Mouse (Mus musculus): ENCODE results near the gene Fbxl8.
"Not testable (repeated sequence)": the region's sequence is repeated elsewhere in the genome, so short reads cannot be mapped to it uniquely, and the experiment has no call there.

The Fbxl8 gene

GRCm38 (mm10) chr8:105264024-105264982 is at the start of gene Fbxl8, which contains the start of gene Tradd:
Gene Fbxl8 (plus strand): TSS chr8:105264648.
Gene Tradd (minus strand): TSS chr8:105264609.
- peak; percentile 57 to 59 for DNase-seq (ENCODE audit: low spot score in 2 of 2)

DNA sequence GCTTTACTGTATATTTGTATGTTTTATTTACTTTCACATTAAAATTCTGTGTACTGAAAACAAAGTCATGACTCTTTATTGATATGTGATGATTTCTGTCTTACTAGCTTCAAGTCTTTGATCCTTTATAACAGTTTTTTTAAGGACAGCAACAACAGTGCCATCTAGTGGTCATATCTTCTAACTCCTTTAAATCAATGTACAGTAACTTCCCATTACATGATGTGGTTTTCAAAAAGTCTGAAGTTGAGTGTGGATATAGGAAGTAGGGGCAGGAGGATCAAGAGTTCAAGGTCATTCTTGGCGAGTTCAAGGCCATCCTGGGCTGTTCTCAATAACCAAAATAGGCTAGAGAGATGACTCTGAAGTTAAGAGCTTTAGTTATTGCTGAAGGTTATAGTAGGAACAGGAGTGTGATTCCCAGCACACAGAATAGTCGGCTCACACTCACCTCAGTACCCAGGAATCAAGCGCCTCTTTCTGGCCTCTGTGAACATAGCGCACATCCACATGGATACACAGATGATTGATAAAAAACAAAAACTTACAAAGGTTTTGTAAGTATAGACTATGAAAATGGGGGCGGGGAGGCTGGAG is 46.4 kb upstream of the Fbxl8 start:
- peak in 1 of 2 experiments; percentile 54 for DNase-seq (ENCODE audit: low spot score in 2 of 2)

- DNase-seq (ENCODE audit: low spot score in 2 of 2), result no peak
These were observed 40.6 kb upstream of the Fbxl8 start for GRCm38 (mm10) chr8:105223850-105224249.

DNA sequence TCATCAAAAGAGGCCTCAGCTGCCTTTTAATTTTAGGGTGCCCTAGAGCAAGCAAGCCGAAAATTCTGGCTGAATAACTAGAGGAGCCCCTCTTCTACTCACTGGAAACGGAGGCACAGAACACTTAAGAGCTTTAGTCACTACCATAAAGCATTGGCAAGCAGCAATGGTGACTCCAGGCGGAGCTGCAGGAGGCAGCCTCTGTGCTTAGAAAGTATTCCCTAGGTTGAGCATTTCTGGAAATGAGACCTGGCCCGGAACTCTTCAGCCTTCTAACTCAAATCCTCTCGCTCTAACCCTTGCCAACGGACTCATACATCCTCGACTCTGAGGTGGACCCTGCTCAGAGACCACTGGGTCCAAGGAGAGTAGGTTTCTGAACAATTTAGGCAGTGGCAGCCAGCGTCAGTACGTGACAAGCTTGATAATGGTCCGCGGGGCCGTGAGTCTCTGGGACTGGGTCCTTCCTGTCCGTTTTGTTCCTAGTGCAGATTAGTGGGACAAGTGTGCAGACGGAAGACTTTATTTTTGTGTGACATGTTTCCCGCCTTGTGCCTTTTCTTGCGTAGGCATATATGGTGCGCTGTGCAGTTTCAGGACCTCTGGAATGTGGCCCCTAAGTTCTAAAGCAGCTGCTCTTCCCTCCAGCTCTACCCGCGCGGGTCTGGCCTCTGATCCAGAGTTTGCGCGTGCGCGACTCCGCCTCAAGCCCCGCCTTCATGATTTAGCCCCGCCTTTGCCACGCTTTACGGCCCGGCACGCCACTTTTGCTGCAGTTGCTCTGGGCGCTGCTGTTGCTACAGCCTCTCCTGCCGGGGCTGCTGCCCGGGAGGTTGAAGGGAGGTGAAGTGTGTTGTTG is 39.8 kb upstream of the Fbxl8 start, which contains the start of gene D230025D16Rik:
D230025D16Rik (plus strand) TSS at position 733 of the 859 bp plus-strand sequence.
- DNase-seq (ENCODE audit: low spot score in 2 of 2), result peak; percentile 88 to 96

GRCm38 (mm10) chr8:105225272-105225593 is 39.2 kb upstream of the Fbxl8 start:
- DNase-seq (ENCODE audit: low spot score in 2 of 2), result no peak

DNA sequence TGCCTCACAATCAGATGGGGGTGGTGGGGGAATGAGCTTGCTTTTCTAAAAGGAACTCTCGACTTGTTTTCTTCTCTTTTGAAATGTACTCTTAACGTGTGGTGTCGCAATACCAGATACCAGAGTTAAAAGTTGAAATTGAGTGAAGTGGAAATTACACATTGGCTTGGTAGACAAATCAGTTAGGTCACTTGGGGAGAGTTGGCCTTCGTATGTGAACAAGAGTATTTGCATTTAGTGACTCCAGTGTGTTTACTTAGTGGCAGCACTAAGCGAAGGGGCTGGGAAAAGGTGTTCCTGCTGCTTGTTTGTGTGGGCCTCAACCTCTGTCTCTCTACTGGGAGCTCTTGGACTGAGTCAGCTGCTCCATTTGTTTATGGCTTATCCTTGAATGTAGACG is 38.5 kb upstream of the Fbxl8 start:
- DNase-seq (ENCODE audit: low spot score in 2 of 2), result no peak

DNA sequence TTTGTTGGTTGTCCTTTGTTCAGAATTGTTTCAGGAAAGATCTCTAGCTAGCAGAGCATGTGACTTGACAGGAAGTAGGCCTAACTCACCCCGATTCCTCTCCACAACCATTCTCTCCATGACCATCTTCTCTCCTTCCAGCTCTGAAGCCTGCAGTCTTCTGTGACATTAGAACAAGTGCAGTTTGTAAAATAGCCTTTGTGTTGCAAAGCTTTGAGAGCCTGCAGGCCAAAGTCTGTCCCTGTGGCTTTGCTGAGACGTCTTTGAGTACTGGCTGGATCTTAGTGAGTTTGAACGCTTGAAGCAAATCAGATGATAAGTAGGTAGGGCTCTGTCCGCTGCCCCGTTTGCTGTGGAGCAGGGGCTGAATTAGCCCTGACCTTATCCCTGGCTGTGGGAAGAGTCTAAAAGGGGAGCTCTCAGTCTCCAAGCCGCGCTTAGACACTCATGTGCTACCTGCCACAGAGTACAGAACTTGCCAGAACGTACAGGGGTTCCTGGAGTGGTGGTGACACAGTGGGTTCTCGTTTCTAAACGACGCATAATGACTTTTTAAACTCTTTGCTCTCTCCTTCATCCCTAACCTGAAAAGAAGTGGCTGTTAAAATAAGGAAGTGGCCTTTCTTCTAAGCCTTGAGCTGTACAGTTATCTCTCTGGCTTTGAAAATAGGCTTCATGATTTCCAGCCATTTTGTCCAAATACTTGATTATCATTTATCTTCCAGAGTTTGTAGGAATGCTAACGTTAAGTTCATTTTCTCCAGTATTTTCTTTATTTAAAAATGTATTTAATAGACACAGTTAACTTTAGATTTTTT is 32.7 kb upstream of the Fbxl8 start:
- DNase-seq (ENCODE audit: low spot score in 2 of 2), result no peak

DNA sequence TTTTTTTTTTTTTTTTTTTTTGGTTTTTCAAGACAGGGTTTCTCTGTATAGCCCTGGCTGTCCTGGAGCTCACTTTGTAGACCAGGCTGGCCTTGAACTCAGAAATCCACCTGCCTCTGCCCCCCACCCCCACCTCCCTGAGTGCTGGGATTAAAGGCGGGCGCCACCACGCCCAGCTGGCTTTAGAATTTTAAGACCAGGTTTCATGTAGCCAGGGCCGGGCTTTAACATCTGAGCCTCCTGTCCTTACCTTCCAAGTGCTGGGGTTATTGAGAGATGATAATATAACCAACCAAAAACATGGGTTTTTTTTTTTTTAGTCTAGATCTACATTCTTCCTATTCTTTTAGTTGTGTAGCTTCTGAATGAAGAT is 32.1 kb upstream of the Fbxl8 start:
- not testable (repeated sequence) for DNase-seq (ENCODE audit: low spot score in 2 of 2)

- DNase-seq (ENCODE audit: low spot score in 2 of 2), result no peak
These were observed 31.1 kb upstream of the Fbxl8 start for GRCm38 (mm10) chr8:105233126-105233935.

DNA sequence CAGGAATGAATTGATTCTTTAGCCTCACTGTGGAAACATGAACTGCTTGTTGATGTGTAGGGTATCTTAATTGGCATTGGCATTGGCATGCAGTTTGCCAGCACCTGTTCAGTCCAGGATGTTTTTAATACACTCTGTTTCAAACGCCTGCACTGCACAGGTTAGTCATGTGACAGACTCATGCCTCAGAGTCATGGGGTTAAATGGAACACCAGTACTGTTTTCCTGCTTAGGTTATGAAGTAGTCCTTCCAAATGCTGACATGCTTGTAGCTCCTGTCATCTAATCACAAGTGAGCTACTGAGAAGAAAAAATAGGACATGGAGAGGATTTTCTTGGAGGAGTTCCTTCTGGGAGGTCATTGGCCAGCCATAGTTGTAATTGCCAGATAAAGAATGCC is 29.2 kb upstream of the Fbxl8 start:
- DNase-seq (ENCODE audit: low spot score in 2 of 2), result no peak

DNA sequence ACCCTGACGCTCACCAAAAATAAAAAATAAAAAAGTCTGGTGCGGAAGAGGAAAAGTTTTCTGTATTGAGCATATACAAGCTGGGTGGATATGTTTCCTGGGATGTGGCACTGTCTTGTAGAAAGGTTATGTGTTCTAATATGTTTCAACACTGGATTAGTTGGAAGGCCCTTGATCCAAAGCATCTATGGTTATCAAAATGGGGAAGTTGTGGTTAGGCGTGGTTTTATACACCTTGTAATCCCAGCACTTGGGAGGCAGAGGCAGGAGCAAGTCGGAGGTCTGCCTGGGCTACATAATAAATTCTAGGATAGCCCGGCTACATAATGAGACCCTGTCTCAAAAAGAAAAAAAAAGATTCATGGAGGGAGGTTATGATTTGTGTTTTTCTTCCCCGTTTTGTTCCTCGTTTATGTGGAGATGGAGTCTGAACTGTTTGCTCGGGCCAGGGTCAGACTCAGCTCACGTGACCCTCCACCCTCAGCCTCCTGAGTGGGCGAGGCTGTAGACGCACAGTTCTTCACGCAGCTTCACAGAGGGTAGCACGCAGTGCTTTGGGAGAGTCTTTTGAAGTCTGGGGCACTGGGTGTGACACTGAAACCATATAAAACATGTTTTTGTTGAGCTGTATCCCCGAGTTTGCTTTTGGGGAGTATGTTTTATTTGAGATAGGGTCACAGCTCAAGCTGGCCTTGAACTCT is 26.9 kb upstream of the Fbxl8 start:
- no peak for DNase-seq (ENCODE audit: low spot score in 2 of 2)

GRCm38 (mm10) chr8:105241016-105241415 is 23.4 kb upstream of the Fbxl8 start:
- no peak for DNase-seq (ENCODE audit: low spot score in 2 of 2)

- DNase-seq (ENCODE audit: low spot score in 2 of 2), result no peak
These were observed 12.5 kb upstream of the Fbxl8 start for GRCm38 (mm10) chr8:105251954-105252353.

DNA sequence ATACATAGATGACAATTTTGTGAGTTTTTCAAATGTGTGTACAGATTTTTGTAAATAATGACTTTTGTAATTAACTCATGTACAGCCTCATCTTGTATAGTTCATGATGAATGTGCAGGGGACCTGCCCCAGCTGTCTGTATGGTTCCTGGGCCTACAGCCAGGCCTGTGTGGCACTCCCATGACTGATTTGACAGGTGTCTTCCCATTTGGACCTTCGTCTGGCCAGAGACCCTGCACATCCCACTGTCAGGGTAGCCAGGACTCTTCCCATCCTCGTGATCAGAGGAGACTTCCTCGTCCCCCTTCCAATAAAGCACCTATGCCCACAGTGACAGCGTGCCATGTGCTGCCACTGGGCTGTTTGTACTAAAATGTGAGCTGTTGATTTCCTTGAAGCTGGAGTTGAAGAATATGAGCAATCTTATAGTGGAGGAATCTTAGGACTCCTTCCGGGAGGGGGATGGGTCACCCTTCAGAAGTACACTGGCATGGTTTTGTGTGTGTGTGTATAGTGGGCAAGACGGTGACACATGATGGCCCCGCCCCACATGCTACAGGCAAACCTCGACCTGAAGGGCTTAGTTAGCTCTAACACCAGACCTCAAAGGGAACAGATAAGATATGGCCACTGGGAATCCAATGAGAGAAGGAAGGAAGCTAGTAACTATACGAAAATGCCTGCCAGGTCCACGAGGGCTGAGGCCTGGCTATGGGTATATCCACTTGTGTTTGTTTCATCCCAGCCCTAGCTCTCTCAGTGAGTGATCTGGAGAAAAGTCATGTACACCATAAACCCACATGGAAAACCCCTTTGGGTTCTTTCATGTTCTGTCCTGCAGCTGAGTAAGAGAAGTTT is 11.5 kb upstream of the Fbxl8 start:
- no peak for DNase-seq (ENCODE audit: low spot score in 2 of 2)

DNA sequence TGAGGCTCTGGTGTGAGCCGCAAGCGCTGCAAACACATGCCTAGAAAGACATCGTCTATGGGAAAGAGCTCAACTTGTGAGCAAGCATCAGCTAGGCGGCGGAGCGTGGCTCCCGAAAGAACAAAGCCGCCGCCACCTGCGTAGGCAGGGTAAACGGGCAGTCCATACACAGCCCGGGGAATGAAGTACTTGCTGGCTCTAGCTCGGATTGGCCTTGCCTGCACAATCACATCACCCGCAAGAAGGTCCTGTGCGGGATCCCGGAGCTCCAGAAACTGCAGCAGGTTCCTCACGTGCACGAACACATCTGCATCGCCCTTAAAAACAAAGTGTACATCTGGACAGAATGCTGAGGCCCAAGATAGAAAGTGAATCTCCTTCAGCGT is 10.7 kb upstream of the Fbxl8 start:
- peak in 1 of 2 experiments; percentile 21 for DNase-seq (ENCODE audit: low spot score in 2 of 2)

- peak; percentile 90 to 98 for DNase-seq (ENCODE audit: low spot score in 2 of 2)
These were observed 10.1 kb upstream of the Fbxl8 start for GRCm38 (mm10) chr8:105254152-105254965.

DNA sequence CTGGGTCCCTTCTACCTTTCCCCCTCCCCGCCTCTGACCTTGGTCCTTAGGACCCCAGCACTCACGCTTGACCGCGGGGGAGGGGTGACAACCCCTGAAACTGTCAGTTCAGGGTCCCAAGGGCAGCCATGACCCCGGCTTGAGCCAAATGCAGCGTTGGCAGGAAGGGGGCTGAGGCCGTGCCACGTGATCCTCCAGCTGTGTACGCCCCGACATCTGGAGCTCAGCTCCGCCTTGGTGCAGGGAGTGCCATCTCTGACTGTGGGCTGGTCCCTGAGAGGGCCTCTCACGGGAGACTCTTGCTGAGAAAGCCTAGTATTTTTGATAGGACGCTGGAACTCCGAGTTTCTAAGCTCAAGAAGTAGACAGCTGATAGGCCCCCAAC is 9.5 kb upstream of the Fbxl8 start, which contains the start of gene B3gnt9:
B3gnt9 (minus strand) TSS at position 188 of the 385 bp plus-strand sequence.
- DNase-seq (ENCODE audit: low spot score in 2 of 2), result peak; percentile 68 to 74
